Comparison of ENCODE assay signal across 41 mouse cellular contexts in genomic region chr17:40591297-40591696, GRCm38 (mm10). TPM values are rescaled to one million over a fixed set of nuclear protein-coding genes. Genes with fewer than 3 reads are reported as not detected.
"Had no signal": no experiment of that assay in that cellular context is flagged by ENCODE, and none has a peak within 500 bp of the region (broad histone marks: within the 10 kb centered on the region; RNA-seq: fewer than 3 reads in every experiment).

No protein-coding gene starts in this region.

- H3K36me3 ChIP-seq: heart, embryonic 10.5 days; heart, embryonic 12.5 days; heart, embryonic 13.5 days; heart, embryonic 15.5 days; hindbrain, embryonic 10.5 days; hindbrain, embryonic 12.5 days; hindbrain, embryonic 13.5 days; hindbrain, embryonic 15.5 days; kidney, embryonic 15.5 days had no signal

- ATAC-seq: hindbrain, embryonic 16.5 days; hindbrain, postnatal 0 days; inflammation-experienced regulatory T-cells, adult 6 months had no signal

- H3K9me3 ChIP-seq: heart, embryonic 10.5 days; heart, embryonic 12.5 days; heart, embryonic 13.5 days; heart, embryonic 15.5 days; hindbrain, embryonic 10.5 days; hindbrain, embryonic 12.5 days; hindbrain, embryonic 13.5 days; hindbrain, embryonic 15.5 days; kidney, embryonic 15.5 days had no signal

- H3K4me2 ChIP-seq: heart, embryonic 11.5 days; heart, embryonic 12.5 days; heart, embryonic 13.5 days; heart, embryonic 15.5 days; hindbrain, embryonic 12.5 days; hindbrain, embryonic 13.5 days; hindbrain, embryonic 14.5 days; hindbrain, embryonic 15.5 days; kidney, embryonic 15.5 days had no signal

- H3K27ac ChIP-seq: heart, embryonic 10.5 days; heart, embryonic 13.5 days; heart, embryonic 15.5 days; hindbrain, embryonic 10.5 days; hindbrain, embryonic 12.5 days; hindbrain, embryonic 13.5 days; hindbrain, embryonic 14.5 days; hindbrain, embryonic 15.5 days; hindbrain, postnatal 0 days; kidney, embryonic 15.5 days; kidney, postnatal 0 days; layer of hippocampus, adult 2 months; left cerebral cortex, adult 2 months had no signal

- H3K4me3 ChIP-seq: heart, embryonic 10.5 days; heart, embryonic 12.5 days; heart, embryonic 13.5 days; heart, embryonic 15.5 days; hindbrain, embryonic 10.5 days; hindbrain, embryonic 12.5 days; hindbrain, embryonic 13.5 days; hindbrain, embryonic 15.5 days; kidney, embryonic 15.5 days; layer of hippocampus, adult 2 months; left cerebral cortex, adult 2 months had no signal

- H3K9ac ChIP-seq: heart, embryonic 12.5 days; heart, embryonic 13.5 days; heart, embryonic 15.5 days; hindbrain, embryonic 12.5 days; hindbrain, embryonic 13.5 days; hindbrain, embryonic 14.5 days; hindbrain, embryonic 15.5 days; kidney, embryonic 15.5 days had no signal

- DNase-seq: heart, postnatal 10 days; heart, postnatal 14 days; heart, postnatal 36 days; heart, postnatal 4 days; kidney, adult 11 months; kidney, adult 18-20 months; kidney, adult 2 months; kidney, adult 8-10 months; kidney, adult 9 months; kidney, postnatal 10 days; kidney, postnatal 14 days; kidney, postnatal 25 days; kidney, postnatal 36 days; kidney, postnatal 4 days; layer of hippocampus, adult 9-11 months; layer of hippocampus, postnatal 36 days had no signal

- H3K27me3 ChIP-seq: heart, embryonic 12.5 days; heart, embryonic 13.5 days; heart, embryonic 15.5 days; hindbrain, embryonic 12.5 days; hindbrain, embryonic 13.5 days; hindbrain, embryonic 15.5 days; kidney, embryonic 15.5 days had no signal

- H3K4me1 ChIP-seq: heart, embryonic 10.5 days; heart, embryonic 12.5 days; heart, embryonic 13.5 days; heart, embryonic 15.5 days; hindbrain, embryonic 10.5 days; hindbrain, embryonic 12.5 days; hindbrain, embryonic 13.5 days; hindbrain, embryonic 15.5 days; kidney, embryonic 15.5 days had no signal

RNA-seq across cellular contexts. Expression of gene Esp4, which starts 7.1 kb away (rescaled TPM):
- polyA plus RNA-seq: heart, embryonic 10.5 days; heart, embryonic 11.5 days; heart, embryonic 12.5 days; heart, embryonic 13.5 days; heart, embryonic 14.5 days; heart, embryonic 15.5 days; heart, embryonic 16.5 days; heart, postnatal 0 days; hindbrain, embryonic 10.5 days; hindbrain, embryonic 11.5 days; hindbrain, embryonic 12.5 days; hindbrain, embryonic 13.5 days; hindbrain, embryonic 14.5 days; hindbrain, embryonic 15.5 days; hindbrain, embryonic 16.5 days; hindbrain, postnatal 0 days; inflammation-experienced regulatory T-cells, adult 6 months; intestine, embryonic 14.5 days; kidney, adult 2 months; kidney, embryonic 14.5 days; kidney, embryonic 15.5 days; kidney, embryonic 16.5 days; kidney, postnatal 0 days; large intestine, adult 2 months had no signal

RNA-seq across cellular contexts. Expression of gene Esp6, which starts 30.0 kb away (rescaled TPM):
- polyA plus RNA-seq: heart, embryonic 10.5 days; heart, embryonic 11.5 days; heart, embryonic 12.5 days; heart, embryonic 13.5 days; heart, embryonic 14.5 days; heart, embryonic 15.5 days; heart, embryonic 16.5 days; heart, postnatal 0 days; hindbrain, embryonic 10.5 days; hindbrain, embryonic 11.5 days; hindbrain, embryonic 12.5 days; hindbrain, embryonic 13.5 days; hindbrain, embryonic 14.5 days; hindbrain, embryonic 15.5 days; hindbrain, embryonic 16.5 days; hindbrain, postnatal 0 days; inflammation-experienced regulatory T-cells, adult 6 months; intestine, embryonic 14.5 days; kidney, adult 2 months; kidney, embryonic 14.5 days; kidney, embryonic 15.5 days; kidney, embryonic 16.5 days; kidney, postnatal 0 days; large intestine, adult 2 months had no signal

RNA-seq across cellular contexts. Expression of gene Esp3, which starts 40.6 kb away (rescaled TPM):
- polyA plus RNA-seq: heart, embryonic 10.5 days; heart, embryonic 11.5 days; heart, embryonic 12.5 days; heart, embryonic 13.5 days; heart, embryonic 14.5 days; heart, embryonic 15.5 days; heart, embryonic 16.5 days; heart, postnatal 0 days; hindbrain, embryonic 10.5 days; hindbrain, embryonic 11.5 days; hindbrain, embryonic 12.5 days; hindbrain, embryonic 13.5 days; hindbrain, embryonic 14.5 days; hindbrain, embryonic 15.5 days; hindbrain, embryonic 16.5 days; hindbrain, postnatal 0 days; inflammation-experienced regulatory T-cells, adult 6 months; intestine, embryonic 14.5 days; kidney, adult 2 months; kidney, embryonic 14.5 days; kidney, embryonic 15.5 days; kidney, embryonic 16.5 days; kidney, postnatal 0 days; large intestine, adult 2 months had no signal
